Mouse (Mus musculus) embryonic facial prominence, embryonic 13.5 days (tissue): ENCODE measurements around the gene Ccl11. TPM values are rescaled to one million over a fixed set of nuclear protein-coding genes. Genes with fewer than 3 reads are reported as not detected.

Experiments used
- ATAC-seq: fragments of 200-750 bp; cut with Nextera tagmentation; 2 replicates; pipeline ENCODE4 v1.8.0; 2017; ENCODE audit warnings: low read depth; ENCODE audit not compliant: insufficient number of reproducible peaks, insufficient read depth, low FRiP score, low TSS enrichment
- H3K27ac ChIP-seq: fragments of 300-500 bp; sonication (generic); 2 replicates; pipeline ENCODE4 v1.5.1; 2015; ENCODE audit warnings: moderate library complexity, mild to moderate bottlenecking, inconsistent platforms
- H3K27me3 ChIP-seq: fragments of 300-500 bp; sonication (generic); 2 replicates; pipeline ENCODE4 v1.6.1; 2015; ENCODE audit warnings: mild to moderate bottlenecking, inconsistent platforms
- H3K36me3 ChIP-seq: fragments of 300-500 bp; sonication (generic); 2 replicates; pipeline ENCODE4 v1.6.1; 2015; ENCODE audit warnings: mild to moderate bottlenecking, inconsistent platforms
- H3K4me1 ChIP-seq: fragments of 300-500 bp; sonication (generic); 2 replicates; pipeline ENCODE4 v1.6.1; 2015; ENCODE audit warnings: inconsistent platforms
- H3K4me2 ChIP-seq: fragments of 300-500 bp; sonication (generic); 2 replicates; pipeline ENCODE4 v1.6.1; 2015; ENCODE audit warnings: moderate library complexity, mild to moderate bottlenecking, inconsistent platforms
- H3K4me3 ChIP-seq: fragments of 300-500 bp; sonication (generic); 2 replicates; pipeline ENCODE4 v1.5.1; 2015; ENCODE audit warnings: mild to moderate bottlenecking, inconsistent platforms
- H3K9ac ChIP-seq: fragments of 300-500 bp; sonication (generic); 2 replicates; pipeline ENCODE4 v1.6.1; 2015; ENCODE audit warnings: mild to moderate bottlenecking, inconsistent platforms
- H3K9me3 ChIP-seq: fragments of 300-500 bp; sonication (generic); 2 replicates; pipeline ENCODE4 v1.6.1; 2016; ENCODE audit warnings: inconsistent platforms
- WGBS: fragments of 180-500 bp; shearing (Covaris S2); methylation state at CpG from one replicate; pipeline ENCODE4 v1.1.7; 2015; ENCODE audit warnings: mixed read lengths; 5-methylcytosine and 5-hydroxymethylcytosine counted together
- polyA plus RNA-seq: library from polyadenylated mRNA; unstranded; fragments of >200 nt; fragmentation: Nextera tagmentation; extraction: Ambion mirVana; gene quantifications from 2 replicates; pipeline ENCODE4 v1.2.1, GENCODE M21; 2015

Gene Ccl11
- polyA plus RNA-seq, 1 experiment from 2014 or later = 1.2 TPM

DNA sequence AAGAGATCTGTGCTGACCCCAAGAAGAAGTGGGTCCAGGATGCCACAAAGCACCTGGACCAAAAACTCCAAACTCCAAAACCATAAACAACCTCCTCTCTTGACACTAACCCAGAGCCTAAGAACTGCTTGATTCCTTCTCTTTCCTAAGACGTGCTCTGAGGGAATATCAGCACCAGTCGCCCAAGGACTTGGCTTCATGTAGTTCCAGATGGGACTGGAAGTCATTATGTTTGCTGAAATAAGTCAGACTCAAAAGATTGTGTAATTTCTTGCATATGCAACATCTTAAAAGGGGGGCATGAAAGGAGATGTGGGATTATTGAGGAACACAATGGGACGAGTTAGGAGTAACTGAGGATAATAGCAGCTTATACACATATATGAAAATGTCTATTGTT, 4.6 kb downstream of the Ccl11 start:
- Histone ChIP-seq H3K27me3 (no peaks in the 10 kb centered on the region), H3K36me3 (no peaks in the 10 kb centered on the region), H3K9me3 (no peaks in the 10 kb centered on the region), H3K4me2 (no peak overlapping the region), H3K4me1 (no peaks in the 10 kb centered on the region), H3K9ac (no peak overlapping the region), H3K27ac (no peak overlapping the region), H3K4me3 (no peak overlapping the region)
- ATAC-seq = no peak
- 20% methylated on average over 3 of the region's 3 CpGs for WGBS

GRCm38 (mm10) chr11:82063454-82063853, 5.8 kb downstream of the Ccl11 start:
- ATAC-seq = no peak
- H3K4me1 ChIP-seq = no peaks in the 10 kb centered on the region
- no peak overlapping the region for H3K9ac ChIP-seq
- 78% methylated on average over 2 of the region's 2 CpGs for WGBS
- no peaks in the 10 kb centered on the region for H3K27me3 ChIP-seq
- H3K4me2 ChIP-seq = no peak overlapping the region
- no peak overlapping the region for H3K27ac ChIP-seq
- H3K4me3 ChIP-seq = no peak overlapping the region
- H3K9me3 ChIP-seq = no peaks in the 10 kb centered on the region
- no peaks in the 10 kb centered on the region for H3K36me3 ChIP-seq

DNA sequence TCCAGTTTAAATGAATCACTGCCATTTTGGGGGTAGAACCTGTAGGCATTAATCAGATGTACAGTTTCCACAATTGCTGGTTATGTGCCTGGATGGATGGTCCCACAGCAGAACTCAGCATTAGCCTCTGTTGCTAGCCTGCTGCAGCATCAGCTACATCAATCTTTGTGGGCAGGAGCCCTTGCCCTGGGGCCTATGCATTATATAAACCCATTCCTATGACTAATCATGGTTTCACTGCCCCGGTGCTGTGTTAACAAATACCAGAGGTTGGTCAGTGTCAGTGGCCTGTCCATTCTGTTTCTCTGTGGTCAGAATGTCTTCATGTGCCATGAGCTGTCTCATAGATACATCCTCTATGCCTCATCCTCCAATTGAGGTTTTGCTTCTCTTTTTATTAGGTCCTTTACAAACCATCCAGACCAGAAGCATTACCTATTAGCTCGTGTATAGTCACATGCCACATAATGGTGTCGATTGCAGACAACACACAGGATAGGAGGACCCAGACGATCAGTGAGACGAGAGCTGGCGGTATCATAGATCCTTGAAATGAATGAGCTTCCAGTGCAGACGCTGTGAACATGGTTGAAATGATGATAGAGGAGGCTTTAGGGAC, 9.4 kb downstream of the Ccl11 start:
- Histone ChIP-seq H3K36me3 (no peaks in the 10 kb centered on the region), H3K27me3 (no peaks in the 10 kb centered on the region), H3K27ac (no peak overlapping the region), H3K9me3 (no peaks in the 10 kb centered on the region), H3K4me2 (no peak overlapping the region), H3K9ac (no peak overlapping the region), H3K4me1 (no peaks in the 10 kb centered on the region), H3K4me3 (no peak overlapping the region)
- ATAC-seq = no peak
- 80% methylated on average over 7 of the region's 7 CpGs for WGBS

GRCm38 (mm10) chr11:82071076-82071475, 13.5 kb downstream of the Ccl11 start:
- no peak overlapping the region for H3K27ac ChIP-seq
- H3K9me3 ChIP-seq = no peaks in the 10 kb centered on the region
- no peak for ATAC-seq
- H3K9ac ChIP-seq = no peak overlapping the region
- H3K36me3 ChIP-seq = no peaks in the 10 kb centered on the region
- WGBS = 78% methylated on average over 3 of the region's 3 CpGs
- no peaks in the 10 kb centered on the region for H3K27me3 ChIP-seq
- no peak overlapping the region for H3K4me2 ChIP-seq
- H3K4me3 ChIP-seq = no peak overlapping the region
- H3K4me1 ChIP-seq = no peaks in the 10 kb centered on the region

DNA sequence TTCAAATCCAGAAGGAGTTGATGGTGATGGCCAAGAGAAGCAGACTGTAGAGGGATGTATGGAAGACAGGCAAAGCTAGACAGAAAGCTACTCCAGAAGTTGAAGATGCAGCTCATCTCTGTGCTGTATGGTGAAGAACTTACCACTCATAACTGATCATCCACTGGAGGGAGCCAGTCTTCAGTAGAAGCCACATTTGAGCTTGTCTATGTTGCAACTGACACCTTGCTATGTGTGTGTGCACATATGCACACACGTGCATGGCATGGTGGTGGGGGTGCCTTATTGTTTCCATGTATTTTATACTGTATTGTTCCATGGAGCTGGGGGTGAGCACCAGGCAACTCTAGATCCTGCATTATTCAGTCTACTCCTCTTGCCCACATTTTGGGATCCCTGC, 14.8 kb downstream of the Ccl11 start:
- WGBS = 70% methylated on average over 1 of the region's 1 CpGs
- Histone ChIP-seq H3K4me2 (no peak overlapping the region), H3K27me3 (no peaks in the 10 kb centered on the region), H3K4me3 (no peak overlapping the region), H3K36me3 (no peaks in the 10 kb centered on the region), H3K9me3 (no peaks in the 10 kb centered on the region), H3K9ac (no peak overlapping the region), H3K27ac (no peak overlapping the region), H3K4me1 (no peaks in the 10 kb centered on the region)
- ATAC-seq = no peak

DNA sequence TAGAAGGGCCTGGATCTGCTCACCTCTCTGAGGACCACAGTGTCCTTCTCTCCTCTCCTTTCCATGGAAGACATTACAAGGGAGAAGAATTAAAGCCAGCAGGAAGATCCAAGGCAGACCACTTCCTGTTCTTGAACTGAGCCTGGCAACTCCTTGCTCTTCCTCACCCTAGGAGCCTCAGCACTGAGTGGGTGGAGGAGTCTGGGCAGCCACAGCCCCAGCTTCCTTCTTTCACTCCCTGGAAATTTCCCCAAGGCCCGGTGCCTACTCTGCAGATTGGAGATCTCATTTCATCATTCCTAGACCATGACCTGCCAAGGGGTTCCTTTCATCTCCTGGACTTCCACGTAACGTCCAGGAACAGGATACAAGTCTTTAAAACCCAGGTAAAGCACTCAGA, 15.4 kb downstream of the Ccl11 start:
- Histone ChIP-seq H3K27me3 (no peaks in the 10 kb centered on the region), H3K4me2 (no peak overlapping the region), H3K27ac (no peak overlapping the region), H3K4me3 (no peak overlapping the region), H3K36me3 (no peaks in the 10 kb centered on the region), H3K4me1 (no peaks in the 10 kb centered on the region), H3K9me3 (no peaks in the 10 kb centered on the region), H3K9ac (no peak overlapping the region)
- ATAC-seq = no peak
- WGBS = 82% methylated on average over 3 of the region's 3 CpGs

DNA sequence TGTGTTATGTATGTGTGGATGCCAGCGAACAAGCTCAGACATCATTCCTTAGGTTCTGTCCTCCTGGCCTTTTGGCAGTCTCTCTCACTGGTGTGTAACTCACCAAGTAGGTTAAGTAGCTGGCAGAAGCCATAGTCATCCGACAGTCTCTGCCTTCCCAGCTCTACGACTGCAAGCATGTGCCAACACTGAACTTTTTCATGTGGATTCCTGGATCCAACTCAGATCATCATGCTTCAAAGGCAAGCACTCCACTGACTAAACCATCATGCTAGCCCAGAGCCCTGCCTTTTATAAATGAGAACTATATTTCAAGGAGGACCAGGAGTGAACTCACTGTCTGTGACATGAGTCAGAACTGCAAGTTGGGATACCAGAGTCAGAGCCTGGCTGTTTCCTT, 16.1 kb downstream of the Ccl11 start:
- no peak overlapping the region for H3K4me2 ChIP-seq
- WGBS = 84% methylated on average over 3 of the region's 3 CpGs

DNA sequence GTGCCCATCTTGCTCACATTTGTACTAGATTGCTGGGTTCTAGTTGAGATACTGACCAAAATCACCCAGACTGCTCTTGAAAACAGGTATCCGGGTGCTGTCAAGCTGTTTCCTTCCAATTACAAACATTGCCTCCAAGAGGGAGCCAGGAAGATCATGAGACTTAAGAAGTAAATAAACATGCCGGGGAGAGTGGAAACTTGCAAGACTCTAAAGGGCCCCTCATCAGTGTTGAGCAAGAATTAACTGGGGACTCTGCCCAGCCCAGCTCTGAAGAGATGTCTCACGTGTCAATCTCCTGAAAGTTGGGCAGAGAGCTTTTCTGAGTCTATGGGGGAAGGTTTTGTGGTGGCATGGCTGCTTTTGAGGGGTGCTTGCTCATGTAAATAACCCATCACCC, 19.4 kb downstream of the Ccl11 start:
- H3K4me3 ChIP-seq = no peak overlapping the region
- H3K9ac ChIP-seq = no peak overlapping the region
- H3K4me1 ChIP-seq = no peaks in the 10 kb centered on the region
- WGBS = 76% methylated on average over 3 of the region's 3 CpGs
- no peak for ATAC-seq
- H3K4me2 ChIP-seq = no peak overlapping the region
- H3K27me3 ChIP-seq = no peaks in the 10 kb centered on the region
- no peaks in the 10 kb centered on the region for H3K36me3 ChIP-seq
- no peak overlapping the region for H3K27ac ChIP-seq
- H3K9me3 ChIP-seq = no peaks in the 10 kb centered on the region

More for the DNA sequence above, 16.1 kb downstream of the Ccl11 start:
- Histone ChIP-seq H3K27me3 (no peaks in the 10 kb centered on the region), H3K4me3 (no peak overlapping the region), H3K4me1 (no peaks in the 10 kb centered on the region), H3K27ac (no peak overlapping the region), H3K9ac (no peak overlapping the region), H3K36me3 (no peaks in the 10 kb centered on the region), H3K9me3 (no peaks in the 10 kb centered on the region)
- ATAC-seq = no peak

DNA sequence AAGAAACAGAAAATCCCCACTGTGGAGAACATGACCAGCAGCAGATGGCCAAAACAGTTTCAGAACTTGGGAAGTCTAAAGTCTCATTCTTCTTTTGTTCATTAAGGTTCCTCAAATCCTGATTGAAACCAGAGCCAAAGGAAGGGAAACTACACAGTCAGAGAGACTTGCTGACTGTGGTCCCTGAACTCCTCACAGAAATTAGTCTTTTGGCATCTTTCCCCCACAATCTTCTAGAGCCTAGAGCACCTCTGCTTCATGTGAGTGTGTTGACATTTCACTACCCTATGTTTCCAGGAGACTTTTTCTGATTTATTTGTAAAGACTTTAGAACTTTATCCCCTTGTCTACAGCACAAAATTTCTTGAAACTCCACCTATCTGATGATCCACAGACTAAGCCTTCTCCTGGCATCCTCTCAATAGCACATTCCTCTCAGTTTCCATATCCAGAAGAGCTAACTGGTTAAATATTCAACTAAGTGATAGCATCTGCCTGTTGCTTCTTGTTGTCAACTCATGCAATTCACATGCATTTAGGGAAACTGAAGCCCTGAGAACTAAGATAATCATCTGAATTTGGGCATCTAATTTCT, 20.6 kb downstream of the Ccl11 start:
- Histone ChIP-seq H3K9ac (no peak overlapping the region), H3K9me3 (no peaks in the 10 kb centered on the region), H3K4me2 (no peak overlapping the region), H3K4me3 (no peak overlapping the region), H3K36me3 (no peaks in the 10 kb centered on the region), H3K27ac (no peak overlapping the region), H3K4me1 (no peaks in the 10 kb centered on the region), H3K27me3 (no peaks in the 10 kb centered on the region)
- no peak for ATAC-seq

DNA sequence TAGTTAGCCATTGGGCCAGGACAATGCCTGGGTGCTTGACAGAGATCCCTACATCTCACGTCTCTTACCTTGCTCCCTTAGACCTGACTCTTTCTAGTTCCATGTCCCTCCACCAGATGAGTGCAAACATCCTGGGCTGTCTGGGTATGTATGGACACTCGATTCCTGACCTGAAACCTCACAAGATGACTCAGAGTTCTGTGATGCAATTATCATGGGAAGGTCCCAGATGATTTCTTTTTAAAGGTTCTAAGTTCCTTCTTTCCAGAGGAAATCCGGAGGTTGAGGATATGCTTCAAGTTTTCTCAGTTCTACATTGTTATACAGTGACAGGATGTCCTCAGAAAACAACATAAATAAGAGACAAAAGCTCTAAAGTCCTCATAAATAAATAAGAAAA, 23.2 kb downstream of the Ccl11 start:
- no peaks in the 10 kb centered on the region for H3K36me3 ChIP-seq
- H3K9ac ChIP-seq = no peak overlapping the region
- H3K27ac ChIP-seq = no peak overlapping the region
- no peak overlapping the region for H3K4me3 ChIP-seq
- WGBS = 76% methylated on average over 3 of the region's 3 CpGs
- no peak overlapping the region for H3K4me2 ChIP-seq
- ATAC-seq = no peak
- no peaks in the 10 kb centered on the region for H3K27me3 ChIP-seq
- H3K4me1 ChIP-seq = no peaks in the 10 kb centered on the region
- H3K9me3 ChIP-seq = no peaks in the 10 kb centered on the region

DNA sequence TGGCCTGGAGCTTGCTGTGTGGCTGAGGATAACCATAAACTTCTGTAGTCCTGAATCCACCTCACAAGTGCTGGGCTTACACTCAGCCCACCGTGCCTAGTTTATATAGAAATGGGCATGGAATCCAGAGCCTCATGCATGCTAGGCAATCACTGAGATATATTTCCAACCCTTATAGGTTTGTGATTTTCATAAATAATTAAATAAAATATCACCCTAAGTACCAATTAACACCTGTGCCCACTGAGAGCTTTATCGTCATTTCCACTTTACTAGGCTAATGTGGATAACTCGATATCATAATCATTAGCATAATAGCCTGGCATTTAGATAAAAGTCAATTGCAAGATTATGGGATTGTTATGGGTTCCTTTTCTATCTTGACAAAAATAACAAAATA, 26.7 kb downstream of the Ccl11 start:
- Histone ChIP-seq H3K4me2 (no peak overlapping the region), H3K36me3 (no peaks in the 10 kb centered on the region), H3K4me3 (no peak overlapping the region), H3K27me3 (no peaks in the 10 kb centered on the region), H3K9ac (no peak overlapping the region), H3K9me3 (no peaks in the 10 kb centered on the region), H3K27ac (no peak overlapping the region), H3K4me1 (0 out of 2 replicates have a peak, but pooled peaks cover 2% of the 10 kb centered on the region)
- WGBS = 83% methylated on average over 3 of the region's 3 CpGs
- ATAC-seq = no peak

DNA sequence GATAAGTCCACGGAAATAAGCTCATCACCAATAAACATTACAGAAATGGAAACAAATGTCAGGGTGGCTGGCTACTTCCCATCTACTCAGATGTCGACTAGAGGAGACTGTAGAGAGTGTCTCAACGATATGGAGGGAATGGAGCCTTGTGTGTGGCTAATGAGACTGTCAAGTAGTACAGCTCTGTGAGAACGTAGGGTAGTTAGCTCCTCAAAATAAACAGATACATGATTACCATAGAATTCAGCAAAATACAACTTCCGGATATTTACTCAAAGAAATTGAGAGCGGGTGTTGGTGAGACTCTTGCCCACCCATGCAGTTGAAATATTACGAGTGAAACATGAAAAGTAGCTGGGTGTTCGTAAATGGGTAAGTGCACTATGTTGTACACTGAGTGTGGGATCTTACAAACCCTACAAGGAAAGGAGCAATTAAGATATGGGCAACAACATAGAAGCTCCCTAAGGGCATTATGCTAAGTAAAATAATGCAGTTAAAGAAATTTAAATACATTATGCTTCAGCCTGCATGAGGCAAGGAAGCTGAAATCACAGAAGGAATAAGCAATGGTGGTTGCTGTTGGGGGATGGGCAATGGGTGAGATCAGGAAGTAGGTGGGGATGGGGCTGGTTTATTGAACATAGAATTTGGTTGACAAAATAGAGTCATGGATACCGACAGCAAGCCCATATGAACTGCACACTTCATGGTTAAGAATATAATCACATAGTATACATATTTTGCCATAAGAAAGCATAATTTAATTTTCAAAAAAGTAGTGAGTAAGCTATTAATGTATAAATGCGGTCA, 42.1 kb downstream of the Ccl11 start:
- no peak for ATAC-seq
- Histone ChIP-seq H3K4me1 (no peaks in the 10 kb centered on the region), H3K36me3 (no peaks in the 10 kb centered on the region), H3K9me3 (no peaks in the 10 kb centered on the region), H3K4me2 (no peak overlapping the region), H3K4me3 (no peak overlapping the region), H3K27me3 (no peaks in the 10 kb centered on the region), H3K27ac (no peak overlapping the region), H3K9ac (no peak overlapping the region)
- WGBS = 79% methylated on average over 10 of the region's 10 CpGs
